Mouse (Mus musculus) Patski (cell line): ENCODE results near the gene Enoph1. TPM values are rescaled to one million over a fixed set of nuclear protein-coding genes. Genes with fewer than 3 reads are reported as not detected.

ENCODE experiments used
- ATAC-seq: fragments of 100-300 bp; one replicate; pipeline ENCODE4 v1.8.0; 2021
- CTCF ChIA-PET: fragments of 350-600 bp; sonication (Branson Sonifier 250); formaldehyde crosslinking; loops from one replicate; lab custom pipeline; 2022; ENCODE audit warnings: inconsistent platforms; lab: Charles Lee
- POLR2A ChIA-PET: fragments of 350-600 bp; sonication (Branson Sonifier 250); formaldehyde crosslinking; loops from one replicate; lab custom pipeline; 2022; ENCODE audit warnings: antibody characterized with exemption, inconsistent platforms; lab: Charles Lee
- DNase-seq: peaks from one replicate; pipeline ENCODE4 v3.0.0-alpha.2; 2011; ENCODE audit warnings: low read depth, low spot score
- H3K27me3 ChIP-seq: fragments of 371-371 bp; one replicate; pipeline ENCODE4 v1.5.1; 2021
- CTCF ChIP-seq: fragments of 100-300 bp; IDR thresholded peaks from one replicate; pipeline ENCODE4 v1.5.1; 2021
- in situ Hi-C: fragments of 300-500 bp; cut with MboI; formaldehyde crosslinking; loops from 3 replicates; pipeline ENCODE4 v1.11.1; 2018; ENCODE audit warnings: low pct_unique_long_range_greater_than_20kb, mixed read lengths
- polyA plus RNA-seq: library from polyadenylated mRNA; unstranded; gene quantifications from one replicate; pipeline ENCODE4 v1.2.3, GENCODE M21; 2021

The Enoph1 gene
- polyA plus RNA-seq, 1 experiment from 2014 or later, result 24.8 TPM

DNA sequence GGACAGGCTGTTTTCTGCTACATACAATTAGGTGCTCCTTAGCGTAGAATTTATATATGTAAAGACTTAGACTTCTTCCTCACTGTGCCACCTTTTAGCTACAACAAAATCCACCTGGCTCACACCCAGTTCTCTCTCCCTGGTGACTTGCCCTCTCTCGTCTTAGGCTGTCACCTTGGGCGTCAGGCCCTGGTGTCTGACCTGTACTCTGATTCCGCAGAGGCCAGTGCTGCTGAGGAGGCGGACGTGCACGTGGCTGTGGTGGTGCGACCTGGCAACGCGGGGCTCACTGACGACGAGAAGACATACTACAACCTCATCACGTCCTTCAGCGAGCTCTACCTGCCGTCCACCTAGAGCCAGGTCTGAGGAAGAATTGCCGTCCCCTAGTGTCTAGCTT is 27.8 kb downstream of the Enoph1 start:
- in situ Hi-C loops, result no loop called here
- no peaks in the 10 kb centered on the region for H3K27me3 ChIP-seq
- ATAC-seq, result no peak
- CTCF ChIA-PET, result interaction anchor here (1.2 to 1.3 kb wide), 2 partner anchors 15 to 96 kb away, joined by 3 read pairs; no protein-coding TSS in a partner anchor
- POLR2A ChIA-PET, result no interaction called here
- no peak for TF ChIP-seq CTCF
- DNase-seq, result no peak

DNA sequence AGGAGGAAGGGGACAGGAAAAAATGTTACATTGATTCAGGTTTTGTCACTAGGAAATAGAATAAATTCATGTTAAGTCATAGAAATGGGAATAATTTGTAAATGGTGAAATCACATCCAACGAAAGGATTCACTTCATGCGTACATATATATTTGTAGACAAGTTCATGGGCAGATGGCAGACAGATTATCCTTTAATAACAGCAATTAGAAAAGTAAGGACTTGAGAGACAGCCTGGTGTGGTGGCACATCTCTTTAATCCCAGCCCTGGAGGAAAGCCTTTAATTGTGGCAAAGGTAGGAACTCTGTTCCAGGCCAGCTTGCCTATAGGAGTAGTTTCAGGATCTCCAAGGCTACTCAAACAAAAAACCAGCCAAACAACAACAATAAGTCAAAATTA is 29.7 kb downstream of the Enoph1 start:
- no peak for TF ChIP-seq CTCF
- DNase-seq, result no peak
- CTCF ChIA-PET, result interaction anchor here (0.6 to 1.1 kb wide), 4 partner anchors 12 to 276 kb away, joined by 3 read pairs; no protein-coding TSS in a partner anchor
- no peak for ATAC-seq
- no peaks in the 10 kb centered on the region for H3K27me3 ChIP-seq
- POLR2A ChIA-PET, result no interaction called here
- in situ Hi-C loops, result no loop called here

DNA sequence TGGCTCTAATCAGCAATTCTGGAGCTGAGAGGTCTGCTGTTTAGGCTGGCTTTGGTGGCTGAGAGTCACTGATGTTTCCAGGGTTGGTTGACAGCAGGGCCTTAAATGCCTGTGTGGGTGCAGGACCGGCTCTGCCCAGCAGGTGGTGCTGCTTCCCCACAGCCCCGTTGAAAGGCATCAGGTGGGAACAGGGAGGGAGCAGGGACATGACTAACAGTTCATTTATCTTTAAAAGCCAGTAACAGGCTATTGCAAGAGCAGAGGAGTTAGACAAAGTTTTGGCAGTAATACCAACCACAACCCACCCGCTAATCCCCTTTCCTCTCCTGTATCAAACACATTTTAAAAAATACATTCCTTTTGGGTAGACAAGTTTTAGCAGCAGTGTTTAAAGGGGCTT is 30.5 kb downstream of the Enoph1 start:
- TF ChIP-seq CTCF, result peak; percentile 99
- POLR2A ChIA-PET, result no interaction called here

DNA sequence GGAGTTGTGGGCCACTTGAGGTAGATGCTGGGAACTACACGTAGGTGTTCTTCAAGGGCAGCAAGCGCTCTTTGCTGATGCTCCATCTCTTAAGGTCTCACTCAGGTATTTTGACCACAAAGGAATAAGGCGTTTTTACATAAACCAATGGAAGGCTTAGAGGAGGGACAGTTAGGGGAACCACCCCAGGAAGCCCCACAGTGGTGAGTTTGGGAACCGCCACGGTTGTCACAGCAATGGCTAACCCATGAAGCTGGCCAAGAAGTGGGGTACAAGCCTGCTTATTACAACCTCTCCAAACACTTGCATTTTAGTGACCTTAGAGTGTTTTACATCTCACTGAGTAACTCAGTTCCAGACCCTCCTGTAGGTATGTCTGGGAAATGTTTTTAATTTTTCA is 31.8 kb downstream of the Enoph1 start:
- H3K27me3 ChIP-seq, result no peaks in the 10 kb centered on the region
- ChIA-PET CTCF (no interaction called here), POLR2A (no interaction called here)
- in situ Hi-C loops, result loop anchor here (5.0 kb wide), 1 partner anchor 171 kb away; no protein-coding TSS in a partner anchor
- ATAC-seq, result no peak
- DNase-seq, result no peak
- no peak for TF ChIP-seq CTCF

More for the DNA sequence above, 30.5 kb downstream of the Enoph1 start:
- in situ Hi-C loops, result loop anchor here (5.0 kb wide), 1 partner anchor 172 kb away; no protein-coding TSS in a partner anchor
- CTCF ChIA-PET, result interaction anchor here (0.6 to 1.1 kb wide), 5 partner anchors 12 to 275 kb away, joined by 3 read pairs; no protein-coding TSS in a partner anchor
- DNase-seq (peak; percentile 43), ATAC-seq (peak; percentile 91)
- H3K27me3 ChIP-seq, result no peaks in the 10 kb centered on the region

DNA sequence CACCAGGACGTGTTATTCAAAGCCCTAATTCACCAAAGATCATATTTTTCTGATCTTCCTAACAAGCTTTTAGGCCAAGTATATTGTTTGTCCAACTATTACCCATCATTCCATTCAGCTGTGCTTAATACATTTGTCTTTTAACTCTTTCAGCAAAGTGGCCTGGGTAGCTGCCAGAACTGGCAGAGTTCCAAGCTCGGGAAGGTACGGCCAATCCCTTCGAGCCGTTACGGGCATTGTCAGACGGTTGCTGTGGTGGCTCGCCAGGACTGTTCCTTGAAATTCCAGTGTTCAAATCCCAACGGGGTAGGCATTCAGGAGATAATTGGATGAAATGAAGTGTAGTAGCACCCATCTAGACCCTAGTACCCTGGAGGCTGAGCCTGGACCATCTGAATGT is 32.8 kb downstream of the Enoph1 start:
- no peak for TF ChIP-seq CTCF
- ChIA-PET POLR2A (interaction anchor here (0.6 kb wide), 1 partner anchor 203 kb away, joined by 5 read pairs; no protein-coding TSS in a partner anchor), CTCF (interaction anchor here (1.1 kb wide), 1 partner anchor 15 kb away, joined by 3 read pairs; no protein-coding TSS in a partner anchor)
- in situ Hi-C loops, result loop anchor here (5.0 kb wide), 1 partner anchor 170 kb away; no protein-coding TSS in a partner anchor
- DNase-seq (no peak), ATAC-seq (no peak)
- H3K27me3 ChIP-seq, result no peaks in the 10 kb centered on the region

DNA sequence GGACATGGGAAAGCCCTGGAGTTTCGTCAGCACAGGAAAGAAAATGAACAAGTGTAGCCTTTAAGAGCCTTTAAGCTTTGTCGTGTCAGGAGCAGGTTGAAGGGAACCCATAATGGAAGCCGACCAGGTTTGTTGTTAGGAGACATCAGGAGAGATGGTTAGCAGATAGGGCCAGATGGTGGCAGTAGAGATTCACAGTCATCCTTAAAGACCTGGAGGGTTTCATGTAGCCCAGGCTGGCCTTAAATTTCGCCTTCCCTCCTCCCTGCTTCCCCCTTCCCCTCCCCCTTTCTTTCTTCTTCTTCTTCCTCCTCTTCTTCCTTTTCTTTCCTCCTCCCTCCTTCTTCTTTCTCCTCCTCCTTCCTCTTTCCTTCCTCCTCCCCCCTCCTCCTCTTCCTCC is 34.8 kb downstream of the Enoph1 start:
- TF ChIP-seq CTCF, result no peak
- in situ Hi-C loops, result loop anchor here (5.0 kb wide), 1 partner anchor 168 kb away; no protein-coding TSS in a partner anchor
- DNase-seq (no peak), ATAC-seq (no peak)
- H3K27me3 ChIP-seq, result no peaks in the 10 kb centered on the region
- ChIA-PET CTCF (no interaction called here), POLR2A (no interaction called here)

DNA sequence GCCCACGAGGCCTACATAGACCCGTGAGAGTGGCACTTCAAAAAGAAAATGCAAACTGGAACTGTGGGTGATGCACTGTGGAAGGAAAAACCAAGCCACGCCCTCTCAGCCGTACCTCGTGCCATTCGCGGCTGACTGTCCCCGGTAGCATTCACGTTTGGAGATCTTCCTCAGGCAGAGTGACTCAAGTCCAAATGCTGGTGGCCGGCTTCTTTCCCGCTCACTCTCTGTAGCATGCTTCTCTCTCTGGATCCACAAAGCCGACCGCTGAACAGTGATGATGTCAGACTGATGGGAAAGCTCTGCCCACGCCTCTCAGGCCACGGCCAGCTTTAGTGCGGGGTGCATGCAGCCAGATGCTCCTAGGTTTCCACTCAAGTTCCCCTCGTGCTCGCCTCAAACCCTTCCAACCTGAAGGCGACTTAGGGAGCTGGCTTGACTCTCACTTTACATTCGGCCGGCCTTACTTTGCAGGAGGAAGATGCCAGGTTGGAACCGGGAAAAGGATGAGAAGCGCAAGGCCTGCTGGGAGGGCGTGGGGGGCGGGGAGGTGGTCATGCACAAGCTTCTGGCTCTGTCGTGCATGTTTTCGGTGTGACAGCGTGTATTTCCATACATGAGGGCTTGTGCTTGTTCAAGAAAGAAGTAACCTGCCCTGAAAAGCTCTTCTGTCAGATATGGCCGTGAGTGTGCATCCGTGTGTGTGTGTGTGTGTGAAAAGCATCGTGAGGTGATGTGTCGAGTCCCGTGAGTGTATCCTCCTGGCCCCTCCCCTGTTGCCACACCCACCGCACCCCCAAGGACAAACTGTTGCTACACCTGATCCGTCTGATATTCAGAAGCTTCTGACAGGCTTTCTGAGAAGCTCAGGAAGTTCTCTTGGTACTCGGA is 39.5 kb downstream of the Enoph1 start:
- ChIA-PET CTCF (interaction anchor here (1.6 kb wide), 1 partner anchor 14 kb away, joined by 3 read pairs; no protein-coding TSS in a partner anchor), POLR2A (interaction anchor here (0.6 kb wide), 1 partner anchor 1460 kb away, joined by 4 read pairs; no protein-coding TSS in a partner anchor)
- H3K27me3 ChIP-seq, result no peaks in the 10 kb centered on the region
- ATAC-seq (no peak), DNase-seq (no peak)
- in situ Hi-C loops, result loop anchor here (5.0 kb wide), 1 partner anchor 243 kb away; no protein-coding TSS in a partner anchor
- TF ChIP-seq CTCF, result no peak

DNA sequence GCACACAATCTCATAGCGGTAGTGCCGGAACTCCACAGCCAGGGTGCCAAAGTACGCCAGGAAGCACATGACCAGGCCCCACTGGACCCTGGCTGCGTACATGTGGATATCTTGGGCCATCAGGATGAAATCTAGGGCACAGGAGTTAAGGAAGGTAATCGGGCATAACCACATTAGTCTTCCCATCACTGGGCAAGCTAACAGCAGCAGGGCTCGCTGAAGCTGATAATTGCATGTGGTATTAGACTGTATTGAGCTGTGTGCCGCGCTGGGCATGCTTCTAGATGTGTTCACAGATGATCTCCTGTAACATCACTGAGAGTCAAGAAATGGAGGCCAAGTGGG is 40.1 kb downstream of the Enoph1 start:
- in situ Hi-C loops, result loop anchor here (5.0 kb wide), 1 partner anchor 242 kb away; no protein-coding TSS in a partner anchor
- ATAC-seq (peak; percentile 40), DNase-seq (no peak)
- CTCF ChIA-PET, result interaction anchor here (1.6 kb wide), 1 partner anchor 14 kb away, joined by 3 read pairs; no protein-coding TSS in a partner anchor
- POLR2A ChIA-PET, result interaction anchor here (0.6 kb wide), 1 partner anchor 1460 kb away, joined by 4 read pairs; no protein-coding TSS in a partner anchor
- no peaks in the 10 kb centered on the region for H3K27me3 ChIP-seq
- TF ChIP-seq CTCF, result no peak

DNA sequence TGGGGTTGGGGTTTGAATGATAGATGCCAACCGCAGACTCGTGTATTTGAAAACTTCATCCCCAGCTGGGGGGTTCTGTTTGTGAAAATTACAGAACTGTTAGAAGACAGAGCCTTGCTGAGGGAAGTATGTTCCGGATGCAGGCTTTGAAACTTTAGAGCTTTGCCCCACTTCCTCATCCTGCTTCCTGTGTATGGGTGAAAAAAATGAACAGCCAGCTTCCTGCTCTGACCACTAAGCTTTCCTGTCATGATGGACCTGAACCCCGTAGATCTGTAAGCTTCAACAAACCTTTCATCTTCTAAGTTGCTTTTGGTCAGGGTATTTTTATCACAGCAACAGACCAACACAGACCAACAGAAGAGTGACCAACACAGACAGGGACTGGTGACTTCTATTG is 42.2 kb downstream of the Enoph1 start:
- no peak for TF ChIP-seq CTCF
- POLR2A ChIA-PET, result no interaction called here
- DNase-seq (no peak), ATAC-seq (no peak)
- no peaks in the 10 kb centered on the region for H3K27me3 ChIP-seq
- in situ Hi-C loops, result no loop called here
- CTCF ChIA-PET, result interaction anchor here (1.1 kb wide), 1 partner anchor 12 kb away, joined by 3 read pairs; no protein-coding TSS in a partner anchor

DNA sequence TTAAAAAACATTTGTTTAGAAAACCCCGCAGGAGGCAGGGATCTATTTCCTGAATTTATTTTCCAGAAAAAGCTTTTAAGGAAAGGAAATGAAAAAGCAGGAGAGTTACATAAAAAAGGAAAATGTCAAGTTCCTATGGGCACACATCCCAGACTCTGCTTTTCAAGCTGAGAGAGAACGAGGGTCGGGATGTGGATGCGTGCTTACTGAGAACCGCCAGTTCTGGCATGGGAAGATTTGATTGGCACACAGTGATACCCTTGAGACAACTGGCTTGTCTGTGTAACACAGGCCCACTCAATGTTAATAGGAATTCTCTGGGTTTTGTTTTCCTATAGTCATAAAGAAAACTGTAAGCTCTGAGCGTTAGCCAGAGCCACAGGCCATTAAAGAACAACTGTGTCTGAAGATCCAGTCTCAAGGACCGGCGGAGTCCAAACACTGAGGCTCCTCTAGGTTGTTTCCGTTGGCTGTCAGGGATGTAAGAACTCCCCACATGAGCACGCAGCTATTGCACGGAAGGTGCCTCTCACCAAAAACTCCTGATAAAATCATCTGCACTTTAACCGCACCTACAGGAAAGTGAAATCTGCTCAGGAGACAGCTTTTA is 44.3 kb downstream of the Enoph1 start:
- H3K27me3 ChIP-seq, result peaks cover 5% of the 10 kb centered on the region
- ChIA-PET CTCF (interaction anchor here (0.7 to 1.2 kb wide), 2 partner anchors 19 to 25 kb away, joined by 3 read pairs; no protein-coding TSS in a partner anchor), POLR2A (no interaction called here)
- DNase-seq (no peak), ATAC-seq (no peak)
- in situ Hi-C loops, result no loop called here
- no peak for TF ChIP-seq CTCF
